Mouse (Mus musculus): ENCODE measurements around the gene Kbtbd4. TPM values are rescaled to one million over a fixed set of nuclear protein-coding genes. Genes with fewer than 3 reads are reported as not detected.

The Kbtbd4 gene
- total RNA-seq, 2 experiments from 2014 or later: 38.1 to 39.5 TPM

DNA sequence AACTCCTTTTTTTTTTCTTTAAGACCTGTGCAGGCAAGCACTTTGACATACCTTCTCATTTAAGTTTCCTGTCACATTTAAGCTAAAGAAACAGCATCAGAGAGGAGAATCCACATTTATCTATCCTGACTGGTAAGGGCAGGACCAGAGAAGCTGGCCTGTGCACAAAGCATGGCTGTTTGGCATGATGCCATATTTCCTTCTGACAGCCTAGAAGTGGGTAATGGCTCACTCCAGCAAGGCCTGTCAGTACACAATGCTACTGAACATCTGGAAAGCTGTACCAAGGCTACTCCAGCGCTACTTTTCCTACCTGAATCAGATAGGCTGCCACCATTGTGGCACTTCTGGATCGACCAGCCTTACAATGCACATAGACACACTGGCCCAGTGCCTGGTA is 9.1 kb downstream of the Kbtbd4 start:
- no peak overlapping the region for H3K4me3 ChIP-seq
- no peak for TF ChIP-seq CTCF (conservative IDR thresholded peaks at IDR 0.05)
- H3K27ac ChIP-seq: peak overlapping the region; percentile 1; the same call in 1 of the 2 replicates
- DNase-seq (ENCODE audit: low spot score in 2 of 2): no peak

GRCm38 (mm10) chr2:90915516-90915915 is 11.0 kb downstream of the Kbtbd4 start:
- Histone ChIP-seq H3K27ac (peak overlapping the region; percentile 99), H3K4me3 (no peak overlapping the region; the same call in 1 of the 2 replicates)
- TF ChIP-seq CTCF (conservative IDR thresholded peaks at IDR 0.05): no peak
- no peak for DNase-seq (ENCODE audit: low spot score in 2 of 2)

DNA sequence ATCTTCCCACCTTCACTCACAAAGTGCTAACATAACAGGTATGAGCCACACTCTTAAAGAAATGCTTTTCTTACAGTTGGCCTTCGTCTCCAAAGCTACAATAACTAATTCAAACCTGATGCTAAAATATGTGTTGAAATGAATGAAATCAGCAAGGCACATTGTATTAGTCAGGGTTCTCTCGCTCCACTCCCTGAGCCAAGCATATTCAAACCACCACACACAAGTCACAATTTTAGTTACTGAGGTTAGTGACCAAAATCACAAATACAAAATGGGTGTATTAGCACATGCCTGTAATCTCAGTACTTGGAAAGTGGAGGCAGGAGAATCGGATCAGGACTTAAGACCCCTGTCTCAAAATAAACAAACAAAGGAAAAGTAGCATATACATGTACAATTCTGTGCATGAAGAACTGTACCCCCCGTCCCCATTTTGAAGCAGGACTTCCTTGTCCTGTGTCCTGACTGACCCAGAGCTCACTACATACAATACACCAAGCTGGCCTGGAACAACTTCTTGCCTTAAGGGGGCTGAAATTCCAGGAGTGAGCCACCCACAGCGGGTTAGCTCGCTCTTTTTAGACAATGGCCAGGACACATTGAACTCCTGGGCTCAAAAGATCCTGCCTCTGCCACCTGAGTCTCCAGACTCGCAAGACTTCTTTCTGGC is 12.2 kb downstream of the Kbtbd4 start:
- H3K4me3 ChIP-seq: peak overlapping the region; percentile 82
- TF ChIP-seq CTCF (conservative IDR thresholded peaks at IDR 0.05): no peak
- no peak for DNase-seq (ENCODE audit: low spot score in 2 of 2)
- peak overlapping the region; percentile 99 for H3K27ac ChIP-seq

- Histone ChIP-seq H3K4me3 (peak overlapping the region; percentile 82), H3K27ac (peak overlapping the region; percentile 99)
- DNase-seq (ENCODE audit: low spot score in 2 of 2): peak in 1 of 2 experiments; percentile 59
- peak; percentile 36; the same call in 1 of the 2 replicates for TF ChIP-seq CTCF (conservative IDR thresholded peaks at IDR 0.05)
These were observed 12.9 kb downstream of the Kbtbd4 start for GRCm38 (mm10) chr2:90917233-90917998.

- DNase-seq (ENCODE audit: low spot score in 2 of 2): no peak
- TF ChIP-seq CTCF (conservative IDR thresholded peaks at IDR 0.05): no peak
- Histone ChIP-seq H3K4me3 (peak overlapping the region; percentile 82), H3K27ac (peak overlapping the region; percentile 99)
These were observed 13.6 kb downstream of the Kbtbd4 start for GRCm38 (mm10) chr2:90917999-90918698.

- TF ChIP-seq CTCF (conservative IDR thresholded peaks at IDR 0.05): no peak
- Histone ChIP-seq H3K4me3 (no peak overlapping the region), H3K27ac (no peak overlapping the region)
- no peak for DNase-seq (ENCODE audit: low spot score in 2 of 2)
These were observed 16.6 kb downstream of the Kbtbd4 start for GRCm38 (mm10) chr2:90921178-90921577.

GRCm38 (mm10) chr2:90922636-90923035 is 18.1 kb downstream of the Kbtbd4 start:
- no peak for TF ChIP-seq CTCF (conservative IDR thresholded peaks at IDR 0.05)
- Histone ChIP-seq H3K4me3 (no peak overlapping the region), H3K27ac (no peak overlapping the region)
- no peak for DNase-seq (ENCODE audit: low spot score in 2 of 2)

DNA sequence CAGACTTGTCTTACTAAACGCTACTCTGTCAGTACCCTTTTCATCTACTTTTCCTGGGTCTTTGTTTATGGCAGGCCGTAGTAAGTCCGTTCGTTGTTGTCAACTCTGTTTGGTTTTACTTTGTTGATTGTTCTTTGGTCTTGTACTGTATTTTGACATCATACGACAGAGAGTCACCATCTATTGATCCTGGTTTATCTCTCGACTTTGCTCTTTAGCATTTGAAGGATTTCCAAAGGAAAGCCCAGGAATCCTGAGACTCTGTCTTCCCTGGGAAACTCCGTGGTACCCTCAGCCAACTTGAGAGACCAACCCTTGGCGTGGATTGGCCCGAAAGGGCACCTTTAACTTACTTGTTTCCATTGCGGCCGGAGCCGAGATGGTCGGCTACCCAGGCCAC is 24.0 kb downstream of the Kbtbd4 start:
- no peak for TF ChIP-seq CTCF (conservative IDR thresholded peaks at IDR 0.05)

GRCm38 (mm10) chr2:90931829-90932228 is 27.3 kb downstream of the Kbtbd4 start:
- DNase-seq (ENCODE audit: low spot score in 2 of 2): no peak
- Histone ChIP-seq H3K27ac (no peak overlapping the region), H3K4me3 (no peak overlapping the region)
- TF ChIP-seq CTCF (conservative IDR thresholded peaks at IDR 0.05): no peak

More for the DNA sequence above, 24.0 kb downstream of the Kbtbd4 start:
- H3K4me3 ChIP-seq: no peak overlapping the region
- H3K27ac ChIP-seq: no peak overlapping the region
- no peak for DNase-seq (ENCODE audit: low spot score in 2 of 2)

GRCm38 (mm10) chr2:90932273-90932672 is 27.7 kb downstream of the Kbtbd4 start:
- H3K27ac ChIP-seq: no peak overlapping the region
- TF ChIP-seq CTCF (conservative IDR thresholded peaks at IDR 0.05): no peak
- no peak for DNase-seq (ENCODE audit: low spot score in 2 of 2)
- no peak overlapping the region for H3K4me3 ChIP-seq

GRCm38 (mm10) chr2:90938362-90938761 is 33.8 kb downstream of the Kbtbd4 start:
- no peak for TF ChIP-seq CTCF (conservative IDR thresholded peaks at IDR 0.05)
- Histone ChIP-seq H3K27ac (no peak overlapping the region), H3K4me3 (no peak overlapping the region)
- no peak for DNase-seq (ENCODE audit: low spot score in 2 of 2)

DNA sequence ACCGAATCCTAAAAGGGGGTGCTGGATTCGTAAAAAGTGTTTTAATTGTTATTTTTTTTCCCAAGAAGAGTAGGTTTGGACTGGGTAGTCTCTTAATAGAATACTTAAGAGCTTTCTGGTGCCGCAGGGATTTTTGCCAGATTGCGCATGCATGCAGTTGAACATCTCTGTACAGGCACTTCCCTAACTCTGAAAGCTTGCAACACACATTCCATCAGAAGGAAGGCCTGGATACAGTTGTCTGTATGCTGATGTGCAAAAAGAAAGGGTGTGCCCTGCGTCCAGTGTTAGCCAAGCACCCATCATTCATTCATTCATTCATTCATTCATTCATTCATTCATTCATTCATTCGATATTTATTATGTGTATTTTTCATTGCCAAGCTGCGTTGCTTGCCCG is 35.2 kb downstream of the Kbtbd4 start:
- Histone ChIP-seq H3K4me3 (peak overlapping the region; percentile 99), H3K27ac (peak overlapping the region; percentile 84)
- no peak for DNase-seq (ENCODE audit: low spot score in 2 of 2)
- no peak for TF ChIP-seq CTCF (conservative IDR thresholded peaks at IDR 0.05)

Data from layer of hippocampus, adult 2 months (tissue).